Mouse (Mus musculus) stomach, embryonic 15.5 days (tissue): ENCODE measurements at regions not wholly inside any gene's neighbourhood (a gene's known extent, or its start where the extent isn't known, plus 50 kb on each side); places are given as distances from the start of the nearest gene placed in this dataset.

Source experiments
- ATAC-seq: fragments of 200-750 bp; cut with Nextera tagmentation; 2 replicates; pipeline ENCODE4 v1.8.0; 2017; ENCODE audit warnings: low read depth, moderate number of reproducible peaks, moderate TSS enrichment; ENCODE audit not compliant: insufficient read depth, low FRiP score
- H3K27ac ChIP-seq: fragments of 300-500 bp; sonication (generic); 2 replicates; pipeline ENCODE4 v1.5.1; 2015; ENCODE audit warnings: mild to moderate bottlenecking, inconsistent platforms
- H3K27me3 ChIP-seq: fragments of 300-500 bp; sonication (generic); replicated peaks from 2 replicates; pipeline ENCODE4 v1.6.1; 2015; ENCODE audit warnings: inconsistent platforms
- H3K36me3 ChIP-seq: fragments of 300-500 bp; sonication (generic); 2 replicates; pipeline ENCODE4 v1.6.1; 2015; ENCODE audit warnings: inconsistent platforms
- H3K4me1 ChIP-seq: fragments of 300-500 bp; sonication (generic); 2 replicates; pipeline ENCODE4 v1.6.1; 2015; ENCODE audit warnings: inconsistent platforms
- H3K4me2 ChIP-seq: fragments of 300-500 bp; sonication (generic); 2 replicates; pipeline ENCODE4 v1.6.1; 2015; ENCODE audit warnings: mild to moderate bottlenecking, inconsistent platforms
- H3K4me3 ChIP-seq: fragments of 300-500 bp; sonication (generic); replicated peaks from 2 replicates; pipeline ENCODE4 v1.5.1; 2015; ENCODE audit warnings: inconsistent platforms
- H3K9ac ChIP-seq: fragments of 300-500 bp; sonication (generic); 2 replicates; pipeline ENCODE4 v1.6.1; 2015; ENCODE audit warnings: inconsistent platforms
- H3K9me3 ChIP-seq: fragments of 300-500 bp; sonication (generic); 2 replicates; pipeline ENCODE4 v1.6.1; 2016; ENCODE audit warnings: inconsistent platforms
- WGBS: fragments of 180-500 bp; shearing (Covaris S2); methylation state at CpG from one replicate; pipeline ENCODE4 v1.1.7; 2015; 5-methylcytosine and 5-hydroxymethylcytosine counted together

GRCm38 (mm10) chr10:117984784-117985602 is 139.2 kb upstream of the Rap1b start:
- Histone ChIP-seq H3K4me1 (no peaks in the 10 kb centered on the region), H3K36me3 (no peaks in the 10 kb centered on the region), H3K4me2 (no peak overlapping the region), H3K4me3 (no peak overlapping the region), H3K9ac (no peak overlapping the region), H3K9me3 (no peaks in the 10 kb centered on the region), H3K27ac (no peak overlapping the region), H3K27me3 (no peaks in the 10 kb centered on the region)
- no peak for ATAC-seq
- WGBS = 77% methylated on average over 15 of the region's 15 CpGs

- Histone ChIP-seq H3K9me3 (no peaks in the 10 kb centered on the region), H3K4me2 (no peak overlapping the region), H3K36me3 (no peaks in the 10 kb centered on the region), H3K9ac (no peak overlapping the region), H3K4me3 (no peak overlapping the region), H3K27ac (no peak overlapping the region), H3K27me3 (no peaks in the 10 kb centered on the region), H3K4me1 (no peaks in the 10 kb centered on the region)
- ATAC-seq = no peak
- WGBS = 53% methylated on average over 6 of the region's 6 CpGs
These were observed 141.8 kb upstream of the Rap1b start for GRCm38 (mm10) chr10:117987620-117988019.

GRCm38 (mm10) chr10:117988076-117988475 is 142.2 kb upstream of the Rap1b start:
- no peaks in the 10 kb centered on the region for H3K36me3 ChIP-seq
- H3K4me2 ChIP-seq = no peak overlapping the region
- H3K9ac ChIP-seq = no peak overlapping the region
- no peak overlapping the region for H3K4me3 ChIP-seq
- ATAC-seq = no peak
- no peaks in the 10 kb centered on the region for H3K27me3 ChIP-seq
- 64% methylated on average over 5 of the region's 5 CpGs for WGBS
- H3K27ac ChIP-seq = no peak overlapping the region
- H3K4me1 ChIP-seq = no peaks in the 10 kb centered on the region
- H3K9me3 ChIP-seq = no peaks in the 10 kb centered on the region

GRCm38 (mm10) chr10:117991176-117991575 is 145.3 kb upstream of the Rap1b start:
- WGBS = 84% methylated on average over 1 of the region's 1 CpGs
- H3K4me3 ChIP-seq = no peak overlapping the region
- ATAC-seq = no peak

GRCm38 (mm10) chr10:117992317-117992716 is 146.5 kb upstream of the Rap1b start:
- no peaks in the 10 kb centered on the region for H3K4me1 ChIP-seq
- H3K4me2 ChIP-seq = no peak overlapping the region
- no peak overlapping the region for H3K9ac ChIP-seq
- no peaks in the 10 kb centered on the region for H3K9me3 ChIP-seq
- H3K27ac ChIP-seq = no peak overlapping the region
- H3K27me3 ChIP-seq = no peaks in the 10 kb centered on the region
- 80% methylated on average over 9 of the region's 9 CpGs for WGBS
- ATAC-seq = no peak
- no peaks in the 10 kb centered on the region for H3K36me3 ChIP-seq
- no peak overlapping the region for H3K4me3 ChIP-seq

More at GRCm38 (mm10) chr10:117991176-117991575, 145.3 kb upstream of the Rap1b start:
- H3K27me3 ChIP-seq = no peaks in the 10 kb centered on the region
- H3K36me3 ChIP-seq = no peaks in the 10 kb centered on the region
- H3K4me2 ChIP-seq = no peak overlapping the region
- no peak overlapping the region for H3K27ac ChIP-seq
- no peaks in the 10 kb centered on the region for H3K9me3 ChIP-seq
- H3K4me1 ChIP-seq = no peaks in the 10 kb centered on the region
- H3K9ac ChIP-seq = no peak overlapping the region

- Histone ChIP-seq H3K27ac (no peak overlapping the region), H3K9me3 (no peaks in the 10 kb centered on the region), H3K36me3 (no peaks in the 10 kb centered on the region), H3K4me3 (no peak overlapping the region), H3K9ac (no peak overlapping the region), H3K4me2 (no peak overlapping the region), H3K4me1 (no peaks in the 10 kb centered on the region), H3K27me3 (no peaks in the 10 kb centered on the region)
- no peak for ATAC-seq
- WGBS = 89% methylated on average over 3 of the region's 3 CpGs
These were observed 147.8 kb upstream of the Mdm1 start for GRCm38 (mm10) chr10:117993809-117994208.

GRCm38 (mm10) chr10:117994768-117995167 is 146.8 kb upstream of the Mdm1 start:
- Histone ChIP-seq H3K27me3 (no peaks in the 10 kb centered on the region), H3K36me3 (no peaks in the 10 kb centered on the region), H3K9ac (no peak overlapping the region), H3K9me3 (no peaks in the 10 kb centered on the region), H3K4me1 (no peaks in the 10 kb centered on the region), H3K4me3 (no peak overlapping the region), H3K27ac (no peak overlapping the region), H3K4me2 (no peak overlapping the region)
- WGBS = 82% methylated on average over 9 of the region's 9 CpGs
- ATAC-seq = no peak

- Histone ChIP-seq H3K9me3 (no peaks in the 10 kb centered on the region), H3K4me2 (no peak overlapping the region), H3K4me3 (no peak overlapping the region), H3K27me3 (no peaks in the 10 kb centered on the region), H3K27ac (no peak overlapping the region), H3K9ac (no peak overlapping the region), H3K4me1 (no peaks in the 10 kb centered on the region), H3K36me3 (no peaks in the 10 kb centered on the region)
- no peak for ATAC-seq
- WGBS = 70% methylated on average over 5 of the region's 5 CpGs
These were observed 143.8 kb upstream of the Mdm1 start for GRCm38 (mm10) chr10:117997796-117998195.

GRCm38 (mm10) chr10:118000591-118000990 is 141.0 kb upstream of the Mdm1 start:
- no peak for ATAC-seq
- WGBS = 82% methylated on average over 3 of the region's 3 CpGs
- no peaks in the 10 kb centered on the region for H3K36me3 ChIP-seq
- H3K27me3 ChIP-seq = no peaks in the 10 kb centered on the region
- no peak overlapping the region for H3K4me3 ChIP-seq
- no peak overlapping the region for H3K27ac ChIP-seq
- no peak overlapping the region for H3K9ac ChIP-seq
- no peak overlapping the region for H3K4me2 ChIP-seq
- H3K4me1 ChIP-seq = no peaks in the 10 kb centered on the region
- no peaks in the 10 kb centered on the region for H3K9me3 ChIP-seq

GRCm38 (mm10) chr10:118001501-118001900 is 140.1 kb upstream of the Mdm1 start:
- H3K9me3 ChIP-seq = no peaks in the 10 kb centered on the region
- no peaks in the 10 kb centered on the region for H3K36me3 ChIP-seq
- H3K27me3 ChIP-seq = no peaks in the 10 kb centered on the region
- H3K9ac ChIP-seq = no peak overlapping the region
- 58% methylated on average over 4 of the region's 4 CpGs for WGBS
- no peak overlapping the region for H3K4me2 ChIP-seq
- no peak overlapping the region for H3K4me3 ChIP-seq
- ATAC-seq = no peak
- no peaks in the 10 kb centered on the region for H3K4me1 ChIP-seq
- no peak overlapping the region for H3K27ac ChIP-seq

- Histone ChIP-seq H3K4me3 (no peak overlapping the region), H3K9ac (no peak overlapping the region), H3K4me1 (no peaks in the 10 kb centered on the region), H3K36me3 (no peaks in the 10 kb centered on the region), H3K9me3 (no peaks in the 10 kb centered on the region), H3K27ac (no peak overlapping the region), H3K27me3 (no peaks in the 10 kb centered on the region), H3K4me2 (no peak overlapping the region)
- 71% methylated on average over 7 of the region's 7 CpGs for WGBS
- ATAC-seq = no peak
These were observed 139.6 kb upstream of the Mdm1 start for GRCm38 (mm10) chr10:118001971-118002370.

- Histone ChIP-seq H3K9ac (no peak overlapping the region), H3K36me3 (no peaks in the 10 kb centered on the region), H3K4me2 (no peak overlapping the region), H3K27ac (no peak overlapping the region), H3K9me3 (no peaks in the 10 kb centered on the region), H3K4me3 (no peak overlapping the region), H3K4me1 (no peaks in the 10 kb centered on the region), H3K27me3 (no peaks in the 10 kb centered on the region)
- ATAC-seq = no peak
- 77% methylated on average over 4 of the region's 4 CpGs for WGBS
These were observed 139.1 kb upstream of the Mdm1 start for GRCm38 (mm10) chr10:118002559-118002958.

- Histone ChIP-seq H3K4me1 (no peaks in the 10 kb centered on the region), H3K9ac (no peak overlapping the region), H3K36me3 (no peaks in the 10 kb centered on the region), H3K27ac (no peak overlapping the region), H3K9me3 (no peaks in the 10 kb centered on the region), H3K4me3 (no peak overlapping the region), H3K27me3 (no peaks in the 10 kb centered on the region), H3K4me2 (no peak overlapping the region)
- no peak for ATAC-seq
- 62% methylated on average over 10 of the region's 10 CpGs for WGBS
These were observed 138.4 kb upstream of the Mdm1 start for GRCm38 (mm10) chr10:118003179-118003578.
